Mouse (Mus musculus): ENCODE measurements at regions not wholly inside any gene's neighbourhood (a gene's known extent, or its start where the extent isn't known, plus 50 kb on each side); places are given as distances from the start of the nearest gene placed in this dataset.

- dilution Hi-C loops (cut with MboI; ENCODE audit: extremely low pct_ligation_motif_present, extremely low pct_unique_long_range_greater_than_20kb, low sequenced_read_pairs) (no loop called here), in situ Hi-C loops (cut with MboI; ENCODE audit: low pct_ligation_motif_present, low pct_unique_long_range_greater_than_20kb, low sequenced_read_pairs) (loop anchor here (25.0 kb wide), 1 partner anchor 258 kb away; no protein-coding TSS in a partner anchor)
- Histone ChIP-seq H3K4me3 (replicated peaks in 1 of 3; ENCODE audit: low read depth in 2 of 3, low read length in 2 of 3, poor library complexity in 1 of 3) (no peak overlapping the region), H3K4me1 (ENCODE audit: control insufficient read depth in 1 of 2, insufficient read depth in 2 of 2) (no peaks in the 10 kb centered on the region), H3K9me3 (replicated peaks; ENCODE audit: low read length) (no peaks in the 10 kb centered on the region), H3K79me2 (replicated peaks; ENCODE audit: control insufficient read depth, extremely low read depth, insufficient read depth, poor library complexity, severe bottlenecking) (no peaks in the 10 kb centered on the region), H3K27ac (ENCODE audit: insufficient read depth, low read depth) (no peak overlapping the region), H3K27me3 (replicated peaks) (no peaks in the 10 kb centered on the region), H3K9ac (ENCODE audit: insufficient read depth, low read depth) (no peak overlapping the region), H3K36me3 (replicated peaks in 1 of 2; ENCODE audit: control insufficient read depth in 1 of 2, insufficient read depth in 1 of 2, low read length in 1 of 2) (no peaks in the 10 kb centered on the region), H3K4me2 (ENCODE audit: insufficient read depth, low read depth, poor library complexity, severe bottlenecking) (no peak overlapping the region)
- peak; percentile 19 for DNase-seq (ENCODE audit: extremely low read depth)
- TF ChIP-seq ZKSCAN1 (IDR thresholded peaks at IDR 0.05; ENCODE audit: borderline replicate concordance, low read depth, low read length): no peak
- TF ChIP-seq SMC3 (IDR thresholded peaks at IDR 0.05; ENCODE audit: low read depth, low read length): peak; percentile 45
- peak; percentile 42 for TF ChIP-seq RAD21 (IDR thresholded peaks at IDR 0.05; ENCODE audit: low read depth, low read length)
- no peak for TF ChIP-seq MAZ (IDR thresholded peaks at IDR 0.05; ENCODE audit: low read depth, low read length)
- TF ChIP-seq E2F4 (IDR thresholded peaks at IDR 0.05; ENCODE audit: insufficient replicate concordance, low read depth, low read length): no peak
- TF ChIP-seq MEF2A (IDR thresholded peaks at IDR 0.05; ENCODE audit: borderline replicate concordance, low read depth, low read length): no peak
- TF ChIP-seq CTCF (conservative IDR thresholded peaks at IDR 0.05 in 1 of 2, IDR thresholded peaks at IDR 0.05 in 1 of 2; ENCODE audit: low read depth in 2 of 2, low read length in 2 of 2): peak in 1 of 2 experiments; percentile 56; a peak in 2 of 4 replicates
- TF ChIP-seq USF1 (IDR thresholded peaks at IDR 0.05; ENCODE audit: low read depth, low read length): no peak
- TF ChIP-seq ZNF384 (IDR thresholded peaks at IDR 0.05; ENCODE audit: low read depth, low read length): no peak
These were observed 96.9 kb upstream of the Enpep start for GRCm38 (mm10) chr3:129429161-129430111.

- H3K4me1 ChIP-seq (ENCODE audit: control insufficient read depth in 1 of 2, insufficient read depth in 2 of 2): no peaks in the 10 kb centered on the region
- H3K4me2 ChIP-seq (ENCODE audit: insufficient read depth, low read depth, poor library complexity, severe bottlenecking): no peak overlapping the region
- H3K9ac ChIP-seq (ENCODE audit: insufficient read depth, low read depth): no peak overlapping the region
- no peak overlapping the region for H3K4me3 ChIP-seq (replicated peaks in 1 of 3; ENCODE audit: low read depth in 2 of 3, low read length in 2 of 3, poor library complexity in 1 of 3)
- no peaks in the 10 kb centered on the region for H3K9me3 ChIP-seq (replicated peaks; ENCODE audit: low read length)
- DNase-seq (ENCODE audit: extremely low read depth): no peak
- peak; percentile 7; the same call in 1 of the 2 replicates for TF ChIP-seq SMC3 (IDR thresholded peaks at IDR 0.05; ENCODE audit: low read depth, low read length)
- peak in 1 of 2 experiments; percentile 45; a peak in 2 of 4 replicates for TF ChIP-seq CTCF (conservative IDR thresholded peaks at IDR 0.05 in 1 of 2, IDR thresholded peaks at IDR 0.05 in 1 of 2; ENCODE audit: low read depth in 2 of 2, low read length in 2 of 2)
- no peak for TF ChIP-seq MAX (IDR thresholded peaks at IDR 0.05; ENCODE audit: low read length)
- no peak for TF ChIP-seq MEF2A (IDR thresholded peaks at IDR 0.05; ENCODE audit: borderline replicate concordance, low read depth, low read length)
- in situ Hi-C loops (cut with MboI; ENCODE audit: low pct_ligation_motif_present, low pct_unique_long_range_greater_than_20kb, low sequenced_read_pairs): loop anchor here (25.0 kb wide), 1 partner anchor 253 kb away; no protein-coding TSS in a partner anchor
- no peaks in the 10 kb centered on the region for H3K36me3 ChIP-seq (replicated peaks in 1 of 2; ENCODE audit: control insufficient read depth in 1 of 2, insufficient read depth in 1 of 2, low read length in 1 of 2)
- no peak overlapping the region for H3K27ac ChIP-seq (ENCODE audit: insufficient read depth, low read depth)
- H3K27me3 ChIP-seq (replicated peaks): no peaks in the 10 kb centered on the region
- H3K79me2 ChIP-seq (replicated peaks; ENCODE audit: control insufficient read depth, extremely low read depth, insufficient read depth, poor library complexity, severe bottlenecking): no peaks in the 10 kb centered on the region
- dilution Hi-C loops (cut with MboI; ENCODE audit: extremely low pct_ligation_motif_present, extremely low pct_unique_long_range_greater_than_20kb, low sequenced_read_pairs): no loop called here
These were observed 98.1 kb upstream of the Elovl6 start for GRCm38 (mm10) chr3:129434056-129434455.

Measured in CH12.LX (cell line).